Mouse (Mus musculus) left cerebral cortex, adult 9 months (tissue): ENCODE data around the gene Pianp.
"Not testable (repeated sequence)": the region's sequence is repeated elsewhere in the genome, so short reads cannot be mapped to it uniquely, and the experiment has no call there.

Source experiments
- DNase-seq, 2 experiments: peaks; one replicate each; pipeline ENCODE4 v3.0.0; 2022; ENCODE audit warnings: low spot score in 2 of 2

Gene Pianp

DNA sequence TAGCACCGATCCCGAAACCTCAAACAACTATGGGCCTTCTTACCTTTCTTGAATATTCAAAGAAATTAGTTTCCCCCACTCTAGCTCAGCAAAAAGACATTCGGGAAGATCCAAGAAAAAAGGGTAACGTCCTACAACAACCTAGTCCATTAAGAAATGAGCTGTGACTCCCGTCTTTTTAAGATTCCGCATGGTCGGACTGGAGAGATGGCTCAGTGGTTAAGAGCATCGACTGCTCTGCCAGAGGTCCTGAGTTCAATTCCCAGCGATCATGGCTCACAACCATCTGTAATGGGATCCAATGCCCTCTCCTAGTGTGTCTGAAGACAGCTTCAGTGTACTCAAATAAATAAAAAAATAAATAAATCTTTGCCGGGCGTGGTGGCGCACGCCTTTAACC is 11.6 kb downstream of the Pianp start:
- DNase-seq: no peak

- DNase-seq: peak; percentile 99
Observed at GRCm38 (mm10) chr6:125008586-125009128, 12.2 kb downstream of the Pianp start.

DNA sequence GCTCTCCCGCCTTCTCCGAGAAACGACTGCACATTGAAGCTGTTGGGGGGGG is 12.5 kb downstream of the Pianp start, which contains the start of gene Zfp384:
TSS of gene Zfp384 (plus strand) at position 17 of the 52 bp plus-strand sequence.
- no peak for DNase-seq

DNA sequence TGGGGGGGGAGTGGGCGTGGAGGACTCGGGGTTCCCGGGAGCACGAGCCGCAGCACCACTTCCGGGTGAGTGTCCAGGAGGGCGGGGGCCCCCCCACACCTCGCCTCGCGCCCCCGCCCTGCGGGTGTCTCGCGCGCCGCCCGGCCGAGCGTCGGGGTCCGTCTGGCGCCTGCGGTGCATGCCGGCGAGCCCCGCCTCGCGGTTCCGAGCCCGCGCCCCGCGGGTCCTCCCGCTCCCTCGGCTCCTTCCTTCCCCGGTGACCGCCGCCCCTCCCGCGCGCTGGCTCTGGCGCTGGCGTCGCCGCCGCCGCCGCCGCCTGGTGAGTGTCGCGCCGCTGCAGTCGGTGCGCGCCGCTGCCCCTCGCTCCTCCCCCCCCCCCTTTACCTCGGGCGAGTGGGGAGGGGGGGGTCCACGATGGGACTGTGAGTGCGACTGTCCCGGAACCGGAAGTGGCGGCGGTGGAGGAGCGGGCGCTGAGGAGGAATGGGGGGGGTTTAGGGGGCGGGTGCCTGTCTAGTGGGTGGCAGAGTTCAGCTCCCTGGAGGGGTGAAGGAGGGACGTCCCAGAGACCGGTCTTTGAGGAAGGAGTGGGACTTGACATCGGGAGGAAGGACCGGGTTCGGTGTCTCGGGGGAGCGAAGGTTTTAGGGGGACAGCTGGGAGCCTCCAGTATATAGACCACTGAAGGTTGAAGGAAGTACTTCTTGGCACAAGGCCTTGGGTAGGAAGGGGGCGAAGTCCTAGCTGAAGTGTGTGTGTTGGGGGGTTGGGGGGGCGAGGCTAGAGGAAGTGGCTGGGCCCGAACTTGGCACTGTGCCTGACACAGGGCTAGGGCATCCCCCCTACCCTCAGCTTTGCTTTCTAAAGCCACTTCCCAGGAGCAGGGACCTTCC is 12.9 kb downstream of the Pianp start:
- peak in 1 of 2 experiments; percentile 64 for DNase-seq

DNA sequence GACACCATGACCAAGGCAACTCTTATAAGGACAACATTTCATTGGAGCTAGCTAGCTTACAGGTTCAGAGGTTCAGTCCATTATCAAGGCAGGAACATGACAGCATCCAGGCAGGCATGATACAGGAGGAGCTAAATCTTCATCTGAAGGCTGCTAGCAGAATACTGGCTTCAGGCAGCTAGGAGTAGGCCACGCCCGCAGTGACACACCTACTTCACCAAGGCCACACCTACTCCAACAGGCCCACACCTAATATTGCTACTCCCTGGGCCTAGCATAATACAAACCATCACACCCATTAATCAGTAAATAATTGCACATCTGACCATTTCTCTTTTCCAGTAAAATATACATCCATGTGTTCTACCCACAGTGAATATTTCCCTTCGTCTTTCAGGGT is 21.2 kb downstream of the Pianp start:
- DNase-seq: no peak

DNA sequence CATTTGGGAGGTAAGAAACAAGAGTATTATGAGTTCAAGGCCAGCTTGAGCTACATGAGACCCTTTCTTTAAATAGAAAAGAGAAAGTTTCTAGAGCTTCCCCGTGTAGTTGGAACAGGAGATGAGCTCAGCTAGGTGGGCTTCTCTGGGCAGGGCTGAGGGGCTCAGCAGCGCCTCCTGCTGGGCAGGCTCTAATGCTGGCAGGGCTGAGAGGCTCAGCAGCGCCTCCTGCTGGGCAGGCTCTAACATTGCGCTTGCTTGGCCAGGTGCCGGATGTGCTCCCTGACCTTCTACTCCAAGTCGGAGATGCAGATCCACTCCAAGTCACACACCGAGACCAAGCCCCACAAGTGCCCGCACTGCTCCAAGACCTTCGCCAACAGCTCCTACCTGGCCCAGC is 34.0 kb downstream of the Pianp start:
- DNase-seq: not testable (repeated sequence)

- no peak for DNase-seq
Observed at GRCm38 (mm10) chr6:125031604-125032003, 35.1 kb downstream of the Pianp start.

DNA sequence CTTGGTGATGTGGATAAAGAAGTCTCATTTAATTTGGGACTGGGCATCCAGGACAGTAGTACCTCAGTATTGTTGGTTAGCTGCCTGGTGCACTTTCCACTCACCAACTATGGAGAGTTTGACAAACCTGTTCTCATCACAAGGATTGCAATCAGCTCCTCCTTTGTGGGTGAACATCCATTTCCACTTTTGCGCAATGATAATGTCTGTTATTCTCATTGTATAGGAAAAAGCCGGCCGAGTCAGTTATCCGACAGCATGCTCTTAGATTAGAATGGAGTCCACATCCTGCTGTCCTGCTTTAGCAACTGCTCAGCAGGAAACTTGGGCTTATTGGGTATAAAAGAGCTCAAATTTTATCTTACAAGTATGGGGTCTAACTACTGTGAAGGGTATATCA is 42.2 kb downstream of the Pianp start:
- no peak for DNase-seq

- DNase-seq: no peak
Observed at GRCm38 (mm10) chr6:125039131-125039530, 42.6 kb downstream of the Pianp start.

DNA sequence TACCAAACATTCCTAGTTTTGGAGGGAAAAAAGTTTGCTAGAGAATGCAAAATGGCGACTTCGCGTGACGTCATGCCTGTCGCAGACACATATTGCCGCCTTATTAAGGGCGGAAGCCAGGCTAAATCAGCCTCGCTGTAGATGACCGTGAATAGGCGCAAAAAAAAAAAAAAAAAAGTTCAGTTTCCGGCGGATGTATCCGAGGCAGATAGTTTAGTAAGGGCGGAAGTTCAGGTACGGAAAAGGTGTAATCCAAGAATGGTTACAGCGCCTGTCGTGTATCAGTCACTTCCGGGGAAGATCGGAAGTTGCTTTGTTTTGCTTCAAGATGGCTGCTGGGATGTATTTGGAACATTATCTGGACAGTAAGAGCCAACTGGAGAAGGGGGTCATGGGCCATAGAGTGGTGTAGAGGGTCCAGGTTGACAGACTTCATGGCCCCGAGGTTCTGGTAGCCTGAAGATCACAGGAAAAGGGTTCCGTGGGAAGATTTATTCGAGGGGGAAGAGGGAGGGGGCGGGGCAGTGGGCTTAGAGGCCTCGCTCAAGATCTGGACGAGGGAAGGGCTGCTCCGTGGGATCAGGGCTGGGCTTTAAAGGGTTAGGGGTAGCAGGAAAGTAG is 43.1 kb downstream of the Pianp start, which contains the start of gene Ing4:
TSS of gene Ing4 (plus strand) at position 228 of the 621 bp plus-strand sequence.
- DNase-seq: peak; percentile 90 to 91

GRCm38 (mm10) chr6:125040221-125040620 is 43.7 kb downstream of the Pianp start:
- DNase-seq: no peak

- no peak for DNase-seq
Observed at GRCm38 (mm10) chr6:125041047-125041446, 44.6 kb downstream of the Pianp start.

DNA sequence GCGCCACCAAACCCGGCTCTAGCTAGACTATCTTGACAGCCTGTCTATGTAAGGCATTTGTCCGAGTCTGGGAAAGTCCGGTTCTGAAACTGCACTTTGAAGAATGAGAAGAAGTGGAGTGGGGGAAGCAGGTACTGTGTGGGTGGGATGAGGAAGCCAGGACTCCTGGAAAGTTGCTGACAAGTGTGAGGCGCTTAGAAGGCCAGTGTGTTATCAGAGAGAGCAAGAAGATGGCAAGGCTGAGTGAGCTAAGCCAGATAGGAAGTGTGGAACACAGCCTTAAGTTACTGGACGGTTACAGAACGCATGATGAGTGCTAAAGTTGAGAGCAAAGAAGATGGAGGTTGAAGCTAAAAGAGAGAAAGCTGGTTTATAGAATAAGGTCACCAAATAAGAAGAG is 45.6 kb downstream of the Pianp start:
- DNase-seq: no peak

DNA sequence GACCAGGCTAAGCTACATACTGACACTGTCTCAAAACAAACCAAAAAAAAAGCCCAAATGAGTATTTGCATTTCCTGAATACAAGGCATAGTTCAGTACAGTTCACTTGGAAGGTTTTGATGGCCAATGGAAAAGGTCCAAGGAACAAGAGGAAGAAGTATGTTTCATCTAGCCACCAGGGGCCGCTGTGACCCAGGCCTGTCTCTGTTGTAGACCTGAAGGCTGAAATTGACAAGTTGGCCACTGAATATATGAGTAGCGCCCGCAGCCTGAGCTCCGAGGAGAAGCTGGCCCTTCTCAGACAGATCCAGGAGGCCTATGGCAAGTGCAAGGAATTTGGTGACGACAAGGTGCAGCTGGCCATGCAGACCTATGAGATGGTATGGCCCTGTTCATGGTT is 50.2 kb downstream of the Pianp start:
- peak in 1 of 2 experiments; percentile 73 for DNase-seq

DNA sequence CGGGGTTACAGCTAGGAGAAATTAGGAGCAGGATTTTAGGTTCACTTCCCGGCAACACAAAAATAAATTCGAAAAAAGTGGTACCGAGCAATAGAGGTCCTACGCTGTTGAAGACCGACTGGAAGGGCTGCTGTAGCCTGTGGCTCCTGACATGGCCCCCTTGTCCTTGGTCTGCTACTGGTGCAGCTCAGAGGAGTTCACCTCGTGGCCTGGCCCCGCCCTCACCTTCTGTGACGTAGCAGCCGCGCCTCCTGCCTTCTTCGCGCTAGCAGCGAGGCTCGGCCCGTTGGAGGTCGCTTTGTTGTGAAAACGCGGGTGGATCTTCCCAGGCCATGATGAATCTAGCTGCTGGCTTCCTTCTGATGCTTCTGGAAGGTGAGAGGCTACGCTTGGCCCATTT is 53.2 kb downstream of the Pianp start, which contains the start of gene Acrbp:
TSS of gene Acrbp (plus strand) at position 12 of the 400 bp plus-strand sequence.
- no peak for DNase-seq

GRCm38 (mm10) chr6:125051237-125051636 is 54.7 kb downstream of the Pianp start:
- no peak for DNase-seq
